Mouse (Mus musculus) spleen, adult 2 months (tissue): ENCODE results near the gene Pigt.

Experiments
- CTCF ChIP-seq: fragments of 200-500 bp; IDR thresholded peaks from 2 replicates; pipeline ENCODE4 v1.5.1; 2011; ENCODE audit warnings: mild to moderate bottlenecking, inconsistent platforms; ENCODE audit not compliant: insufficient read depth, insufficient read length, insufficient replicate concordance; ENCODE audit errors: extremely low read depth
- POLR2A ChIP-seq: fragments of 200-500 bp; IDR thresholded peaks from 2 replicates; pipeline ENCODE4 v1.6.1; 2011; ENCODE audit warnings: low read depth, low read length, inconsistent platforms

GRCm38 (mm10) chr2:164487115-164487527, 10.2 kb upstream of the Pigt start:
- no peak for TF ChIP-seq CTCF
- no peak for TF ChIP-seq POLR2A
